Mouse (Mus musculus): ENCODE measurements around the gene Slc16a8. TPM values are rescaled to one million over a fixed set of nuclear protein-coding genes. Genes with fewer than 3 reads are reported as not detected.

The Slc16a8 gene
- total and polyA plus RNA-seq, 3 experiments = 0.08 to 0.83 TPM; not detected in 1

DNA sequence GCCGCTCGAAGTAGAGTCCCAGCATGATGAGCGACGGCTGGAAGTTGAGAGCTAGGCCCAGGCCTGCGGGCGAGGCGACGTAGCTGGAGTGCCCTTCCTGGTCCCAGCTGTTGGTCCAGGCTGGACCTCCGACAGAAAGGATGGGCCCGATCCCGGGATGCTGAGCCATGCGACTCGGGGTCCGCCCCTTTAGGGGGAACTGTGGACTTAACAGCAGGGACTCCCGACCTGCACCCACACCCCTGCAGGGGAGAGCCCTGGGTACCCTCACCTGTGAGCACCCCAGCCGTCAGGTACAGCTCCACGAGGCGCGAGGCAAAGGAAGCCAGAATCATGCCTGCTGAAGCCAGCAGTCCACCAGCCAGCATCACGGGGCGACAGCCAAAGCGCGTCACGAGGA is 2.0 kb downstream of the Slc16a8 start:
- no peak overlapping the region for H3K9ac ChIP-seq (ENCODE audit: insufficient read depth, low read depth)
- no peak for TF ChIP-seq USF1 (IDR thresholded peaks at IDR 0.05; ENCODE audit: low read depth, low read length)
- TF ChIP-seq E2F4 (IDR thresholded peaks at IDR 0.05; ENCODE audit: insufficient replicate concordance, low read depth, low read length) = no peak
- TF ChIP-seq MYC (IDR thresholded peaks at IDR 0.05; ENCODE audit: low read depth, low read length) = no peak
- no peak for TF ChIP-seq PAX5 (IDR thresholded peaks at IDR 0.05; ENCODE audit: low read length)
- H3K27me3 ChIP-seq (replicated peaks) = peaks cover 5% of the 10 kb centered on the region
- no peaks in the 10 kb centered on the region for H3K9me3 ChIP-seq (replicated peaks; ENCODE audit: low read length)
- no peaks in the 10 kb centered on the region for H3K4me1 ChIP-seq (ENCODE audit: control insufficient read depth in 1 of 2, insufficient read depth in 2 of 2)
- no peaks in the 10 kb centered on the region for H3K79me2 ChIP-seq (replicated peaks; ENCODE audit: control insufficient read depth, extremely low read depth, insufficient read depth, poor library complexity, severe bottlenecking)
- H3K4me2 ChIP-seq (ENCODE audit: insufficient read depth, low read depth, poor library complexity, severe bottlenecking) = no peak overlapping the region
- no peak for DNase-seq (ENCODE audit: extremely low read depth)
- no peak overlapping the region for H3K4me3 ChIP-seq (replicated peaks in 1 of 3; ENCODE audit: low read depth in 2 of 3, low read length in 2 of 3, poor library complexity in 1 of 3)
- H3K27ac ChIP-seq (ENCODE audit: insufficient read depth, low read depth) = no peak overlapping the region
- peaks cover 23 to 57% of the 10 kb centered on the region in 2 experiments for H3K36me3 ChIP-seq (replicated peaks in 1 of 2; ENCODE audit: control insufficient read depth in 1 of 2, insufficient read depth in 1 of 2, low read length in 1 of 2)
- in situ Hi-C loops (cut with MboI; ENCODE audit: low pct_ligation_motif_present, low pct_unique_long_range_greater_than_20kb, low sequenced_read_pairs) = no loop called here
- dilution Hi-C loops (cut with MboI; ENCODE audit: extremely low pct_ligation_motif_present, extremely low pct_unique_long_range_greater_than_20kb, low sequenced_read_pairs) = no loop called here

DNA sequence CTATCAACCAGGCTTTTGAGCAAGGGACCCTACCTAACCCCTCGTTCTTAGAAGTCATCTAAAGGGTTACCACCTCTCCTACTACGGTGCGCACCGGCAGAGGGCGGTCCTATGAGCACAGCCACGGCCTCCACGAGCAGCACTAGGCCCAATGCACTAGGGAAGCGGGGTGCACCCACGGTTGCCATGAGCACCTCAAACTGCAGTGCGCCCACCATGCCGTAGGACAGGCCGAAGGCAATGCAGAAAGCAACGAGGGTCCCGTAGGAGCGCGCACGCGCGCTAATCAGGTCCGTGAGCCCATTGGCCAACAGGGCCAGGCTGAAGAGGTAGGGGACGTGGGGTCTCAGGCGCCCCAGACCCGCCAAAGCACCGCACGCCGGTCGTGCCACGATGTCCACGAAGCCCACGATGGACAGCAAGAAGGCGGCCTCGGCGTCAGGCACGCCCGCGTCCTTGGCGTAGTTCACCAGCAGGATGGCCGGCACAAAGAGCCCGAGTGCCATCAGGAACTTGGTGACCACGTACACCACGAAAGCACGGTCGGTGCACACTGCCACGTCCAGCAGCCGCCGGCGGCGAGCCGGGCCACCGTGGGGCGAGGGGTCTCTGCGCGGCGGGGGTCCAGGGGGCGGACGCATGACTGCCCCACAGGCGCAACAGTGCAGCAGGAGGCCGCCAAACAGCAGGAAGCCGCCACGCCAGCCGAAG is 2.6 kb downstream of the Slc16a8 start:
- Histone ChIP-seq H3K4me2 (ENCODE audit: insufficient read depth, low read depth, poor library complexity, severe bottlenecking) (no peak overlapping the region), H3K4me3 (replicated peaks in 1 of 3; ENCODE audit: low read depth in 2 of 3, low read length in 2 of 3, poor library complexity in 1 of 3) (no peak overlapping the region), H3K27me3 (replicated peaks) (peaks cover 5% of the 10 kb centered on the region), H3K9ac (ENCODE audit: insufficient read depth, low read depth) (no peak overlapping the region), H3K36me3 (replicated peaks in 1 of 2; ENCODE audit: control insufficient read depth in 1 of 2, insufficient read depth in 1 of 2, low read length in 1 of 2) (peaks cover 27 to 62% of the 10 kb centered on the region in 2 experiments), H3K27ac (ENCODE audit: insufficient read depth, low read depth) (no peak overlapping the region), H3K79me2 (replicated peaks; ENCODE audit: control insufficient read depth, extremely low read depth, insufficient read depth, poor library complexity, severe bottlenecking) (no peaks in the 10 kb centered on the region), H3K4me1 (ENCODE audit: control insufficient read depth in 1 of 2, insufficient read depth in 2 of 2) (no peaks in the 10 kb centered on the region), H3K9me3 (replicated peaks; ENCODE audit: low read length) (no peaks in the 10 kb centered on the region)
- in situ Hi-C loops (cut with MboI; ENCODE audit: low pct_ligation_motif_present, low pct_unique_long_range_greater_than_20kb, low sequenced_read_pairs) = no loop called here
- no peak for DNase-seq (ENCODE audit: extremely low read depth)
- TF ChIP-seq ZNF384 (IDR thresholded peaks at IDR 0.05; ENCODE audit: low read depth, low read length) = no peak
- TF ChIP-seq TCF12 (IDR thresholded peaks at IDR 0.05; ENCODE audit: low read depth, low read length) = no peak
- TF ChIP-seq UBTF (IDR thresholded peaks at IDR 0.05; ENCODE audit: low read depth, low read length) = no peak
- TF ChIP-seq GABPA (IDR thresholded peaks at IDR 0.05; ENCODE audit: insufficient replicate concordance, low read depth, low read length) = no peak
- no peak for TF ChIP-seq POLR2AphosphoS2 (IDR thresholded peaks at IDR 0.05; ENCODE audit: low read depth, low read length)
- TF ChIP-seq ETS1 (conservative IDR thresholded peaks at IDR 0.05; ENCODE audit: low read depth, low read length) = no peak
- TF ChIP-seq EP300 (IDR thresholded peaks at IDR 0.05; ENCODE audit: low read length) = no peak
- TF ChIP-seq ZC3H11A (IDR thresholded peaks at IDR 0.05; ENCODE audit: low read depth, low read length) = no peak
- TF ChIP-seq E2F4 (IDR thresholded peaks at IDR 0.05; ENCODE audit: insufficient replicate concordance, low read depth, low read length) = no peak
- no peak for TF ChIP-seq BHLHE40 (IDR thresholded peaks at IDR 0.05; ENCODE audit: low read depth, low read length)
- TF ChIP-seq SMC3 (IDR thresholded peaks at IDR 0.05; ENCODE audit: low read depth, low read length) = no peak
- no peak for TF ChIP-seq MAFK (IDR thresholded peaks at IDR 0.05; ENCODE audit: insufficient replicate concordance, low read length)
- TF ChIP-seq USF1 (IDR thresholded peaks at IDR 0.05; ENCODE audit: low read depth, low read length) = no peak
- TF ChIP-seq USF2 (conservative IDR thresholded peaks at IDR 0.05; ENCODE audit: low read depth, low read length) = no peak
- no peak for TF ChIP-seq SIN3A (IDR thresholded peaks at IDR 0.05; ENCODE audit: low read length)
- TF ChIP-seq POLR2A (IDR thresholded peaks at IDR 0.05; ENCODE audit: low read depth, low read length) = no peak
- TF ChIP-seq JUND (conservative IDR thresholded peaks at IDR 0.05; ENCODE audit: low read depth, low read length) = no peak
- no peak for TF ChIP-seq MAZ (IDR thresholded peaks at IDR 0.05; ENCODE audit: low read depth, low read length)
- dilution Hi-C loops (cut with MboI; ENCODE audit: extremely low pct_ligation_motif_present, extremely low pct_unique_long_range_greater_than_20kb, low sequenced_read_pairs) = no loop called here
